Mouse (Mus musculus): ENCODE measurements at regions not wholly inside any gene's neighbourhood (a gene's known extent, or its start where the extent isn't known, plus 50 kb on each side); places are given as distances from the start of the nearest gene placed in this dataset.
"Not testable (repeated sequence)": the region's sequence is repeated elsewhere in the genome, so short reads cannot be mapped to it uniquely, and the experiment has no call there.

- peak; percentile 55 to 67 for DNase-seq
These were observed 136.0 kb upstream of the Ttc29 start for GRCm38 (mm10) chr8:78077122-78077521.

GRCm38 (mm10) chr8:78081395-78081794, 131.7 kb upstream of the Ttc29 start:
- DNase-seq = not testable (repeated sequence)

- DNase-seq = no peak
These were observed 130.1 kb upstream of the Ttc29 start for GRCm38 (mm10) chr8:78083012-78083411.

GRCm38 (mm10) chr8:78086361-78086760, 126.7 kb upstream of the Ttc29 start:
- DNase-seq = no peak

GRCm38 (mm10) chr8:78090382-78091122, 122.5 kb upstream of the Ttc29 start:
- no peak for DNase-seq

- DNase-seq = no peak
These were observed 116.7 kb upstream of the Ttc29 start for GRCm38 (mm10) chr8:78096383-78096782.

GRCm38 (mm10) chr8:78098191-78098745, 114.8 kb upstream of the Ttc29 start:
- no peak for DNase-seq

GRCm38 (mm10) chr8:78099091-78099490, 114.0 kb upstream of the Ttc29 start:
- no peak for DNase-seq

- DNase-seq = peak; percentile 8 to 13
These were observed 105.8 kb upstream of the Ttc29 start for GRCm38 (mm10) chr8:78107339-78107738.

GRCm38 (mm10) chr8:78110003-78110649, 103.0 kb upstream of the Ttc29 start:
- DNase-seq = no peak

GRCm38 (mm10) chr8:78113105-78113504, 100.0 kb upstream of the Ttc29 start:
- DNase-seq = no peak

GRCm38 (mm10) chr8:78114512-78114911, 98.6 kb upstream of the Ttc29 start:
- DNase-seq = no peak

GRCm38 (mm10) chr8:78117191-78117590, 95.9 kb upstream of the Ttc29 start:
- no peak for DNase-seq

- no peak for DNase-seq
These were observed 94.6 kb upstream of the Ttc29 start for GRCm38 (mm10) chr8:78118493-78118892.

- DNase-seq = no peak
These were observed 93.4 kb upstream of the Ttc29 start for GRCm38 (mm10) chr8:78119682-78120081.

- DNase-seq = peak; percentile 21 to 35
These were observed 88.8 kb upstream of the Ttc29 start for GRCm38 (mm10) chr8:78124248-78124647.

- peak; percentile 65 to 69 for DNase-seq
These were observed 85.2 kb upstream of the Ttc29 start for GRCm38 (mm10) chr8:78127852-78128251.

- no peak for DNase-seq
These were observed 84.0 kb upstream of the Ttc29 start for GRCm38 (mm10) chr8:78129061-78129460.

GRCm38 (mm10) chr8:78139514-78139913, 73.6 kb upstream of the Ttc29 start:
- DNase-seq = not testable (repeated sequence)

- DNase-seq = no peak
These were observed 65.9 kb upstream of the Ttc29 start for GRCm38 (mm10) chr8:78147170-78147569.

- DNase-seq = no peak
These were observed 65.1 kb upstream of the Ttc29 start for GRCm38 (mm10) chr8:78148006-78148405.

GRCm38 (mm10) chr8:78154873-78155272, 58.2 kb upstream of the Ttc29 start:
- no peak for DNase-seq

- peak; percentile 20 to 22 for DNase-seq
These were observed 51.1 kb upstream of the Ttc29 start for GRCm38 (mm10) chr8:78162046-78162445.

Measured in kidney, postnatal 4 days (tissue).